Mouse (Mus musculus): ENCODE measurements at regions not wholly inside any gene's neighbourhood (a gene's known extent, or its start where the extent isn't known, plus 50 kb on each side); places are given as distances from the start of the nearest gene placed in this dataset.
"Not testable (repeated sequence)": the region's sequence is repeated elsewhere in the genome, so short reads cannot be mapped to it uniquely, and the experiment has no call there.

- intact Hi-C loops (cut with DNase I) = no loop called here
- DNase-seq (ENCODE audit: extremely low spot score in 1 of 2, low spot score in 2 of 2) = no peak
Observed at GRCm38 (mm10) chr15:90291848-90292247, 67.7 kb downstream of the Alg10b start.

GRCm38 (mm10) chr15:90294353-90294922 lies 70.3 kb downstream of the Alg10b start:
- intact Hi-C loops (cut with DNase I) = no loop called here
- no peak for DNase-seq (ENCODE audit: extremely low spot score in 1 of 2, low spot score in 2 of 2)

GRCm38 (mm10) chr15:90298566-90298965 lies 74.5 kb downstream of the Alg10b start:
- intact Hi-C loops (cut with DNase I) = no loop called here

GRCm38 (mm10) chr15:90303393-90303792 lies 79.3 kb downstream of the Alg10b start:
- no peak for DNase-seq (ENCODE audit: extremely low spot score in 1 of 2, low spot score in 2 of 2)
- intact Hi-C loops (cut with DNase I) = no loop called here

More at GRCm38 (mm10) chr15:90298566-90298965, 74.5 kb downstream of the Alg10b start:
- no peak for DNase-seq (ENCODE audit: extremely low spot score in 1 of 2, low spot score in 2 of 2)

- DNase-seq (ENCODE audit: extremely low spot score in 1 of 2, low spot score in 2 of 2) = no peak
- intact Hi-C loops (cut with DNase I) = no loop called here
Observed at GRCm38 (mm10) chr15:90305051-90305450, 80.9 kb downstream of the Alg10b start.

GRCm38 (mm10) chr15:90306866-90307265 lies 82.8 kb downstream of the Alg10b start:
- intact Hi-C loops (cut with DNase I) = no loop called here
- DNase-seq (ENCODE audit: extremely low spot score in 1 of 2, low spot score in 2 of 2) = no peak

GRCm38 (mm10) chr15:90308433-90308832 lies 84.3 kb downstream of the Alg10b start:
- intact Hi-C loops (cut with DNase I); DNase-seq (ENCODE audit: extremely low spot score in 1 of 2, low spot score in 2 of 2): not testable (repeated sequence)

GRCm38 (mm10) chr15:90308869-90309268 lies 84.8 kb downstream of the Alg10b start:
- intact Hi-C loops (cut with DNase I) = no loop called here
- DNase-seq (ENCODE audit: extremely low spot score in 1 of 2, low spot score in 2 of 2) = no peak

- intact Hi-C loops (cut with DNase I) = no loop called here
- DNase-seq (ENCODE audit: extremely low spot score in 1 of 2, low spot score in 2 of 2) = no peak
Observed at GRCm38 (mm10) chr15:90309664-90310063, 85.6 kb downstream of the Alg10b start.

GRCm38 (mm10) chr15:90321774-90322173 lies 97.7 kb downstream of the Alg10b start:
- intact Hi-C loops (cut with DNase I) = no loop called here
- no peak for DNase-seq (ENCODE audit: extremely low spot score in 1 of 2, low spot score in 2 of 2)

- intact Hi-C loops (cut with DNase I) = no loop called here
- DNase-seq (ENCODE audit: extremely low spot score in 1 of 2, low spot score in 2 of 2) = peak in 1 of 2 experiments; percentile 26
Observed at GRCm38 (mm10) chr15:90333275-90333674, 109.2 kb downstream of the Alg10b start.

- DNase-seq (ENCODE audit: extremely low spot score in 1 of 2, low spot score in 2 of 2) = no peak
- intact Hi-C loops (cut with DNase I) = no loop called here
Observed at GRCm38 (mm10) chr15:90333766-90334165, 109.7 kb downstream of the Alg10b start.

- intact Hi-C loops (cut with DNase I) = no loop called here
- no peak for DNase-seq (ENCODE audit: extremely low spot score in 1 of 2, low spot score in 2 of 2)
Observed at GRCm38 (mm10) chr15:90334406-90334805, 110.3 kb downstream of the Alg10b start.

- DNase-seq (ENCODE audit: extremely low spot score in 1 of 2, low spot score in 2 of 2) = no peak
- intact Hi-C loops (cut with DNase I) = no loop called here
Observed at GRCm38 (mm10) chr15:90335506-90335905, 111.4 kb downstream of the Alg10b start.

- intact Hi-C loops (cut with DNase I) = no loop called here
- no peak for DNase-seq (ENCODE audit: extremely low spot score in 1 of 2, low spot score in 2 of 2)
Observed at GRCm38 (mm10) chr15:90340089-90340488, 116.0 kb downstream of the Alg10b start.

- intact Hi-C loops (cut with DNase I) = no loop called here
- no peak for DNase-seq (ENCODE audit: extremely low spot score in 1 of 2, low spot score in 2 of 2)
Observed at GRCm38 (mm10) chr15:90341261-90341660, 117.2 kb downstream of the Alg10b start.

GRCm38 (mm10) chr15:90343771-90344170 lies 119.7 kb downstream of the Alg10b start:
- intact Hi-C loops (cut with DNase I) = no loop called here
- no peak for DNase-seq (ENCODE audit: extremely low spot score in 1 of 2, low spot score in 2 of 2)

GRCm38 (mm10) chr15:90344956-90345355 lies 120.8 kb downstream of the Alg10b start:
- intact Hi-C loops (cut with DNase I) = no loop called here
- no peak for DNase-seq (ENCODE audit: extremely low spot score in 1 of 2, low spot score in 2 of 2)

GRCm38 (mm10) chr15:90346162-90346561 lies 122.1 kb downstream of the Alg10b start:
- intact Hi-C loops (cut with DNase I) = no loop called here
- no peak for DNase-seq (ENCODE audit: extremely low spot score in 1 of 2, low spot score in 2 of 2)

- intact Hi-C loops (cut with DNase I) = no loop called here
- no peak for DNase-seq (ENCODE audit: extremely low spot score in 1 of 2, low spot score in 2 of 2)
Observed at GRCm38 (mm10) chr15:90346757-90347156, 122.6 kb downstream of the Alg10b start.

GRCm38 (mm10) chr15:90351898-90352297 lies 127.8 kb downstream of the Alg10b start:
- intact Hi-C loops (cut with DNase I) = no loop called here
- no peak for DNase-seq (ENCODE audit: extremely low spot score in 1 of 2, low spot score in 2 of 2)

All from left cerebral cortex, postnatal 10 days (tissue).